Mouse (Mus musculus): ENCODE results near the gene Cfhr2. TPM values are rescaled to one million over a fixed set of nuclear protein-coding genes. Genes with fewer than 3 reads are reported as not detected.

Cfhr2 gene
- not detected in 2 replicates for polyA plus RNA-seq (2012; ENCODE audit: low replicate concordance)

GRCm38 (mm10) chr1:139858548-139858947 lies at the start of gene Cfhr2:
Cfhr2 (minus strand) TSS chr1:139858702.

GRCm38 (mm10) chr1:139781143-139781542 lies 77.4 kb downstream of the Cfhr2 start, which contains the start of gene Gm4788:
Gm4788 (minus strand) TSS chr1:139781243.

Other genes with a start within 250 kb of the Cfhr2 start
- gene Gm4788, start 77.5 kb downstream of the Cfhr2 start, polyA plus RNA-seq (2012; ENCODE audit: low replicate concordance) = not detected in 2 replicates

All from hematopoietic multipotent progenitor cell, adult 10-12 weeks (in vitro differentiated cells).